Mouse (Mus musculus): ENCODE results near the gene Xndc1. TPM values are rescaled to one million over a fixed set of nuclear protein-coding genes. Genes with fewer than 3 reads are reported as not detected.

Xndc1 gene
- polyA plus RNA-seq, 1 experiment = 18.9 TPM

- DNase-seq = no peak
- WGBS = 72% methylated on average over 7 of the region's 7 CpGs
- Histone ChIP-seq H3K4me1 (ENCODE audit: control insufficient read depth, insufficient read depth, low read length) (no peaks in the 10 kb centered on the region), H3K4me3 (replicated peaks; ENCODE audit: extremely low read depth, low read depth, low read length) (no peak overlapping the region)
- no peak for TF ChIP-seq POLR2A (IDR thresholded peaks at IDR 0.05; ENCODE audit: borderline replicate concordance, extremely low read depth, low read depth, low read length)
- peak; percentile 67 for TF ChIP-seq CTCF (IDR thresholded peaks at IDR 0.05; ENCODE audit: insufficient read depth, low read length)
These were observed 11.5 kb downstream of the Xndc1 start for GRCm38 (mm10) chr7:102076714-102077296.

GRCm38 (mm10) chr7:102078517-102078916 is 13.2 kb downstream of the Xndc1 start:
- H3K4me1 ChIP-seq (ENCODE audit: control insufficient read depth, insufficient read depth, low read length) = no peaks in the 10 kb centered on the region
- no peak for DNase-seq
- H3K4me3 ChIP-seq (replicated peaks; ENCODE audit: extremely low read depth, low read depth, low read length) = no peak overlapping the region
- TF ChIP-seq POLR2A (IDR thresholded peaks at IDR 0.05; ENCODE audit: borderline replicate concordance, extremely low read depth, low read depth, low read length) = no peak
- peak; percentile 37; the same call in 1 of the 2 replicates for TF ChIP-seq CTCF (IDR thresholded peaks at IDR 0.05; ENCODE audit: insufficient read depth, low read length)
- 72% methylated on average over 7 of the region's 7 CpGs for WGBS

- no peak overlapping the region for H3K4me3 ChIP-seq (replicated peaks; ENCODE audit: extremely low read depth, low read depth, low read length)
- DNase-seq = no peak
- no peaks in the 10 kb centered on the region for H3K4me1 ChIP-seq (ENCODE audit: control insufficient read depth, insufficient read depth, low read length)
- TF ChIP-seq POLR2A (IDR thresholded peaks at IDR 0.05; ENCODE audit: borderline replicate concordance, extremely low read depth, low read depth, low read length) (no peak), CTCF (IDR thresholded peaks at IDR 0.05; ENCODE audit: insufficient read depth, low read length) (no peak)
- 72% methylated on average over 8 of the region's 8 CpGs for WGBS
These were observed 15.0 kb downstream of the Xndc1 start for GRCm38 (mm10) chr7:102080311-102080710.

- no peak overlapping the region for H3K4me3 ChIP-seq (replicated peaks; ENCODE audit: extremely low read depth, low read depth, low read length)
- TF ChIP-seq POLR2A (IDR thresholded peaks at IDR 0.05; ENCODE audit: borderline replicate concordance, extremely low read depth, low read depth, low read length) (no peak), CTCF (IDR thresholded peaks at IDR 0.05; ENCODE audit: insufficient read depth, low read length) (no peak)
- WGBS = 95% methylated on average over 5 of the region's 5 CpGs
- H3K4me1 ChIP-seq (ENCODE audit: control insufficient read depth, insufficient read depth, low read length) = no peaks in the 10 kb centered on the region
- DNase-seq = no peak
These were observed 16.5 kb downstream of the Xndc1 start for GRCm38 (mm10) chr7:102081784-102082183.

GRCm38 (mm10) chr7:102082816-102083215 is 17.5 kb downstream of the Xndc1 start, which contains the start of gene Trpc2:
Trpc2 (plus strand) TSS chr7:102083116.
- DNase-seq = no peak
- H3K4me1 ChIP-seq (ENCODE audit: control insufficient read depth, insufficient read depth, low read length) = no peaks in the 10 kb centered on the region
- WGBS = 79% methylated on average over 5 of the region's 5 CpGs
- no peak for TF ChIP-seq POLR2A (IDR thresholded peaks at IDR 0.05; ENCODE audit: borderline replicate concordance, extremely low read depth, low read depth, low read length)
- TF ChIP-seq CTCF (IDR thresholded peaks at IDR 0.05; ENCODE audit: insufficient read depth, low read length) = no peak
- H3K4me3 ChIP-seq (replicated peaks; ENCODE audit: extremely low read depth, low read depth, low read length) = no peak within 1 kb of the TSS

GRCm38 (mm10) chr7:102084041-102084696 is 18.9 kb downstream of the Xndc1 start:
- Histone ChIP-seq H3K4me3 (replicated peaks; ENCODE audit: extremely low read depth, low read depth, low read length) (no peak overlapping the region), H3K4me1 (ENCODE audit: control insufficient read depth, insufficient read depth, low read length) (no peaks in the 10 kb centered on the region)
- 84% methylated on average over 26 of the region's 26 CpGs for WGBS
- TF ChIP-seq POLR2A (IDR thresholded peaks at IDR 0.05; ENCODE audit: borderline replicate concordance, extremely low read depth, low read depth, low read length) (no peak), CTCF (IDR thresholded peaks at IDR 0.05; ENCODE audit: insufficient read depth, low read length) (no peak)
- no peak for DNase-seq

GRCm38 (mm10) chr7:102087336-102087735 is 22.0 kb downstream of the Xndc1 start:
- WGBS = 65% methylated on average over 4 of the region's 4 CpGs
- TF ChIP-seq CTCF (IDR thresholded peaks at IDR 0.05; ENCODE audit: insufficient read depth, low read length) (no peak), POLR2A (IDR thresholded peaks at IDR 0.05; ENCODE audit: borderline replicate concordance, extremely low read depth, low read depth, low read length) (no peak)
- Histone ChIP-seq H3K4me3 (replicated peaks; ENCODE audit: extremely low read depth, low read depth, low read length) (no peak overlapping the region), H3K4me1 (ENCODE audit: control insufficient read depth, insufficient read depth, low read length) (no peaks in the 10 kb centered on the region)
- DNase-seq = no peak

GRCm38 (mm10) chr7:102099760-102100661 is 34.7 kb downstream of the Xndc1 start:
- DNase-seq = no peak
- 9% methylated on average over 30 of the region's 30 CpGs for WGBS
- Histone ChIP-seq H3K4me1 (ENCODE audit: control insufficient read depth, insufficient read depth, low read length) (peaks cover 2% of the 10 kb centered on the region; the same call in 1 of the 2 replicates), H3K4me3 (replicated peaks; ENCODE audit: extremely low read depth, low read depth, low read length) (peak overlapping the region; percentile 25)
- TF ChIP-seq CTCF (IDR thresholded peaks at IDR 0.05; ENCODE audit: insufficient read depth, low read length) = no peak
- TF ChIP-seq POLR2A (IDR thresholded peaks at IDR 0.05; ENCODE audit: borderline replicate concordance, extremely low read depth, low read depth, low read length) = no peak

- peaks cover 2% of the 10 kb centered on the region; the same call in 1 of the 2 replicates for H3K4me1 ChIP-seq (ENCODE audit: control insufficient read depth, insufficient read depth, low read length)
- H3K4me3 ChIP-seq (replicated peaks; ENCODE audit: extremely low read depth, low read depth, low read length) = no peak overlapping the region
- 68% methylated on average over 5 of the region's 5 CpGs for WGBS
- TF ChIP-seq CTCF (IDR thresholded peaks at IDR 0.05; ENCODE audit: insufficient read depth, low read length) (no peak), POLR2A (IDR thresholded peaks at IDR 0.05; ENCODE audit: borderline replicate concordance, extremely low read depth, low read depth, low read length) (no peak)
- no peak for DNase-seq
These were observed 35.6 kb downstream of the Xndc1 start for GRCm38 (mm10) chr7:102100868-102101267.
